Mouse (Mus musculus): ENCODE measurements around the gene 2810408A11Rik.

DNA sequence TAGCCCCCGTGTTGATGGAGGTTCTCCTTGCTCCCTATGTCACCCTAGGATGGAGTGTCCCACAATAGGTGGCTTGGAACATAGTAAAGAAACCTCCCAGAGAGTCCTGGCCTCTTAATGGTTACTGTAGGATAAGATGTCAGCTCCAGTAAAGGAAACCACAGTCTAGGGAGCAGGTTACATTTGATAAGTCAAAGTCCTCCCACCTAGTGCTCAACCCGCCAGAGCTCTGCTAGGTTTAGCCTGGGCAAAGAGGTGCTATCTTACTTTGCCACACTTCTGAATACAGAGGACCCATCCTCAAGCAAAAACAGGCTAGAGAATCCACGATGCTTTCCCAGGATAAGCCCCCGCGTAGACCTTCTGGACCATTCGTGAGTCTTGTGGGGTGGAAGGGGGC lies 21.8 kb downstream of the 2810408A11Rik start:
- TF ChIP-seq EP300 (IDR thresholded peaks at IDR 0.05; ENCODE audit: insufficient read depth, low read depth, low read length) (no peak), CTCF (IDR thresholded peaks at IDR 0.05; ENCODE audit: low read depth, low read length) (no peak)
